Mouse (Mus musculus) erythroid progenitor cell, adult 5-6 weeks (primary cell): Measurements from ENCODE around the gene Ube2o. TPM values are rescaled to one million over a fixed set of nuclear protein-coding genes. Genes with fewer than 3 reads are reported as not detected.
"Not testable (repeated sequence)": the region's sequence is repeated elsewhere in the genome, so short reads cannot be mapped to it uniquely, and the experiment has no call there.

Source experiments
- ATAC-seq: replicated peaks from 2 replicates; pipeline ENCODE4 v1.8.0; 2016; ENCODE audit warnings: moderate number of reproducible peaks, mild to moderate bottlenecking, moderate TSS enrichment, inconsistent platforms; ENCODE audit not compliant: poor library complexity, low FRiP score, severe bottlenecking
- total RNA-seq, 2 experiments: library from RNA; stranded (forward) in 1 of 2; stranded (reverse) in 1 of 2; fragments of 150-400 nt in 1 of 2; fragments of 186-747, 209-891 nt in 1 of 2; gene quantifications; 2 replicates each; pipeline versions ENCODE4 v1.2.3 to v1.2.4; 2015 to 2017; ENCODE audit warnings: low replicate concordance in 2 of 2

The Ube2o gene
- total RNA-seq, 2 experiments from 2014 or later = 126 to 136 TPM

DNA sequence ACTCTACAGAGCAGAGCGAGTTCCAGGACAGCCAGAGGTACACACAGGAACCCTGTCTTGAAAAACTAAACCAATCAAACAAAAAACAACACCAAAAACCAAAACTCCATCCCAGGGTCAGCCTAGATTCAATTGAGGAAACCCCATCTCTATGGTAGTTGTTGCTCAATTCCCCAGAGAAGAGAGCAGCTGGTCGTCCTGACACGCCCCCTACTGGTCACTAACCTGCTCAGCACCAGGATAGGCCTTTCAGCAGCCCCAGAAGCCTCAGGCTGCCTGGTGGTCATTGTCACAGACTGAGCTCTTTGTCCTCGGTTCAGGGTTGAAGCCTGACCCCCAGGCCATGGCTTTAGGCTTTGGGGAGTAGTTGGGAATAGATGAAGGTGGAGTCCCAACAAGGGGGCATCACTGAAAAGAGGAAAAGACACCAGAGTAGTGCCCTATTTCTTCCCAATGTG lies 87.4 kb downstream of the Ube2o start, which contains the start of gene Prpsap1:
Gene Prpsap1 (minus strand): TSS at position 408 of the 458 bp plus-strand sequence.
- peak; percentile 57 for ATAC-seq

DNA sequence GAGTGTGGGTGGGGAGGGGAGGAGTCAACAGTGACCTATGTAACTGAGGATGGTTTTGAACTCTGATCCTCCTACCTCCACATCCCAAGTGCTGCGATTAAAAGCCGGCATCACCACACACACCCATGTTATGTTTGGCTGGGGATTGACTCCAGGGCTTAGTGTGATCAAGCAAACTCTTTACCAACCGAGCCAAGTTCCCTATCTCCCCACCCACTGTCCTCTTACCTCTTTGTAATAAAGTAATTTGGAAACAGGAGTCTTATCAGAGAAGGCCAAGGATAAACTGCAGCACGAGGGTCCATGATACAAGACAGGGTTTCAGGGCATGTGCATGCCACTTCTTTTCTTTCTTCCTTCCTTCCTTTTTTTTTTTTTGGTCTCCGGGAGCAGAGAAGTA lies 88.1 kb downstream of the Ube2o start:
- no peak for ATAC-seq

DNA sequence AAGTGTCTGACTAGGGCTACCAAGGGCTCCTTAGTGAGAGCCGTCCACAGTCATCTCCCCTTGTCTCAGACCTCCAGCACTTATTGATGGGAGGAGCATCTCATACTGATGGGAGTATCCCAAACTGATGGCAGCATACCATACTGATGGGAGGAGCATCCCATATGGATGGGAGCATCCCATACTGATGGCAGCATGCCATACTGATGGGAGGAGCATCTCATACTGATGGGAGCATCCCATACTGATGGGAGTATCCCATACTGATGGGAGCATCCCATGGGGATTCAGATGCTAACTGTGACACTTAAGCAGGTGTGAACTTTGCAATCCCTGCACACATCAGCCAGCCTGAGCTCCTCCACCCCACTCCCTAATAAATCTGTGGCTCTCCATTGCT lies 88.7 kb downstream of the Ube2o start:
- not testable (repeated sequence) for ATAC-seq

DNA sequence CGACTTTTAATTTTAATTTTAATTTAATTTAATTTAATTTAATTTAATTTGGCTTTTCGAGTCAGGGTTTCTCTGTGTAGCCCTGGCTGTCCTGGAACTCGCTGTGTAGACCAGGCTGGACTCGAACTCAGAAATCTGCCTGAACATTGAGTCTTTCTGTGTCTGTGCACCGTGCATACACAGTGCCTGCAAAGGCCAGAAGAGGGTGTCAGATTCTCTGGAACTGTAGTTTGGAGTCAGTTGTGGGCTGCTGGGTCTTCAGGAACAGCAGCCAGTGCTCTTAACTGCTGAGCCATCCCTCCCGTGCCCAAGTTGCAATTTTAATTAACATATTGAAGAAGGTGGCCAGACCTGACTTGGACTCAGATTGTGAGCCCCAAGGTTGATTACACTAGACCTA lies 89.9 kb downstream of the Ube2o start:
- no peak for ATAC-seq

- peak; percentile 91 for ATAC-seq
Observed at GRCm38 (mm10) chr11:116490232-116491107, 90.8 kb downstream of the Ube2o start.

DNA sequence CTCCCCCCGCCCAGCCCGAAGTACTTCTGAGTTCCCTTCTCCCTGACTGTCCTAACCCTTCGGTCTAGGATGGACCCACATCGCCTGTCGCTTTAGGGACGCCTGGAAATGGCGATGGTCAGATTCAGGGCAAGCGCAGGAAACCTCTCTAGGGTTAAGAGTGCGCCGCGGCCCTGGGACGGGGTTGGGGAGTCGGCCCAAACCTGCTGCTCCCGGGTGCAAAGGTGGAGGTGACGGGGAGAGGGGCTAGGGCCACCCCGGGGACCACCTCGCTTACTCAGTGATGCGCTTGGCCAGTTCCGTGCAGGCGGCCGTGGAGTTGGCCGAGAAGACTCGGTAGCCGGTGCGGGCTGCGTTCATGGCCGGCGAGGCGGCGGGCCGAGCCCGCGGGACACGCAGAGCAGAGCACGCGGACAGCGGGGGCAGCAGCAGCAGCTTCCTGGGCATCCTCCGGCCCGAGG lies 91.4 kb downstream of the Ube2o start:
- peak; percentile 13 for ATAC-seq

- no peak for ATAC-seq
Observed at GRCm38 (mm10) chr11:116488693-116489375, 92.4 kb downstream of the Ube2o start.

- no peak for ATAC-seq
Observed at GRCm38 (mm10) chr11:116488207-116488606, 93.0 kb downstream of the Ube2o start.

Other genes starting within 250 kb of the Ube2o start
- not detected in 2 replicates for gene Foxj1, start 246.0 kb downstream of the Ube2o start, total RNA-seq (2015; ENCODE audit: low replicate concordance)
- 0.83 TPM in 1 of 2 replicates, not detected in the other for gene Foxj1, start 246.0 kb downstream of the Ube2o start, total RNA-seq (2017; ENCODE audit: low replicate concordance)
- 5.8 and 11.7 TPM in 2 replicates for gene Rnf157, start 168.4 kb downstream of the Ube2o start, total RNA-seq (2015; ENCODE audit: low replicate concordance)
- gene Rnf157, start 168.4 kb downstream of the Ube2o start, total RNA-seq (2017; ENCODE audit: low replicate concordance) = 9.2 and 9.8 TPM in 2 replicates
- 153 and 187 TPM in 2 replicates for gene Ubald2, start 147.4 kb downstream of the Ube2o start, total RNA-seq (2015; ENCODE audit: low replicate concordance)
- 47.2 and 63.3 TPM in 2 replicates for gene Ubald2, start 147.4 kb downstream of the Ube2o start, total RNA-seq (2017; ENCODE audit: low replicate concordance)
- not detected in 2 replicates for gene Qrich2, start 115.2 kb downstream of the Ube2o start, total RNA-seq (2015; ENCODE audit: low replicate concordance)
- gene Qrich2, start 115.2 kb downstream of the Ube2o start, total RNA-seq (2017; ENCODE audit: low replicate concordance) = not detected in 2 replicates
- 10.8 and 15.9 TPM in 2 replicates for gene Prpsap1, start 87.2 kb downstream of the Ube2o start, total RNA-seq (2015; ENCODE audit: low replicate concordance)
- gene Prpsap1, start 87.2 kb downstream of the Ube2o start, total RNA-seq (2017; ENCODE audit: low replicate concordance) = 9.5 and 12.0 TPM in 2 replicates
- gene Sphk1, start 50.5 kb downstream of the Ube2o start, total RNA-seq (2015; ENCODE audit: low replicate concordance) = 34.0 and 39.3 TPM in 2 replicates
- 65.2 and 96.7 TPM in 2 replicates for gene Sphk1, start 50.5 kb downstream of the Ube2o start, total RNA-seq (2017; ENCODE audit: low replicate concordance)
- not detected in 2 replicates for gene Aanat, start 5.0 kb upstream of the Ube2o start, total RNA-seq (2015; ENCODE audit: low replicate concordance)
- gene Aanat, start 5.0 kb upstream of the Ube2o start, total RNA-seq (2017; ENCODE audit: low replicate concordance) = not detected in 2 replicates
- gene Rhbdf2, start 45.6 kb upstream of the Ube2o start, total RNA-seq (2015; ENCODE audit: low replicate concordance) = 6.3 and 12.6 TPM in 2 replicates
- gene Rhbdf2, start 45.6 kb upstream of the Ube2o start, total RNA-seq (2017; ENCODE audit: low replicate concordance) = 5.9 and 11.5 TPM in 2 replicates
- gene Prcd, start 72.1 kb upstream of the Ube2o start, total RNA-seq (2015; ENCODE audit: low replicate concordance) = not detected in 2 replicates
- gene Prcd, start 72.1 kb upstream of the Ube2o start, total RNA-seq (2017; ENCODE audit: low replicate concordance) = not detected in 2 replicates
- gene Cygb, start 72.9 kb upstream of the Ube2o start, total RNA-seq (2015; ENCODE audit: low replicate concordance) = not detected in 2 replicates
- gene Cygb, start 72.9 kb upstream of the Ube2o start, total RNA-seq (2017; ENCODE audit: low replicate concordance) = not detected in 2 replicates
- gene St6galnac1, start 194.1 kb upstream of the Ube2o start, total RNA-seq (2015; ENCODE audit: low replicate concordance) = not detected in 2 replicates
- gene St6galnac1, start 194.1 kb upstream of the Ube2o start, total RNA-seq (2017; ENCODE audit: low replicate concordance) = not detected in 2 replicates
- not detected in 2 replicates for gene Mxra7, start 246.6 kb upstream of the Ube2o start, total RNA-seq (2015; ENCODE audit: low replicate concordance)
- gene Mxra7, start 246.6 kb upstream of the Ube2o start, total RNA-seq (2017; ENCODE audit: low replicate concordance) = 0.13 TPM in 1 of 2 replicates, not detected in the other